Mouse (Mus musculus) neutrophil, adult 59 days (primary cell): ENCODE results near the gene Hipk1. TPM values are rescaled to one million over a fixed set of nuclear protein-coding genes. Genes with fewer than 3 reads are reported as not detected.

ENCODE experiments used
- total RNA-seq, 2 experiments: library from RNA; stranded (reverse); gene quantifications; 1 replicate in 1 of 2; 2 replicates in 1 of 2; pipeline ENCODE4 v1.2.4; 2023

Gene Hipk1
- total RNA-seq = 100 to 1,000 TPM; 392 to 424 TPM

GRCm38 (mm10) chr3:103791230-103792110 is at the start of gene Hipk1:
Hipk1 (minus strand) TSS chr3:103791563.

GRCm38 (mm10) chr3:103832426-103832825 is 41.1 kb upstream of the Hipk1 start, which contains the start of gene Bcl2l15:
Bcl2l15 (plus strand) TSS chr3:103832601.

GRCm38 (mm10) chr3:103808891-103809798 is 17.8 kb upstream of the Hipk1 start, which contains the start of the genes Dclre1b, Ap4b1 and Gm43064:
Dclre1b (minus strand) TSS chr3:103809444.
Ap4b1 (plus strand) TSS chr3:103809520.
Gm43064 (plus strand) TSS chr3:103809573.

GRCm38 (mm10) chr3:103739329-103739728 is 52.0 kb downstream of the Hipk1 start, which contains the start of gene Gm10964:
Gm10964 (plus strand) TSS chr3:103739366.

GRCm38 (mm10) chr3:103737778-103738571 is 53.4 kb downstream of the Hipk1 start, which contains the start of gene Olfml3:
Olfml3 (minus strand) TSS chr3:103738001.

Other genes with a start within 250 kb of the Hipk1 start
- not detected for gene Syt6, start 216.3 kb downstream of the Hipk1 start, total RNA-seq
- 1 to 10 TPM in 1 of 2 experiments, under 1 TPM in 1; 0.33 to 1.2 TPM for gene Atg4a-ps, start 145.5 kb downstream of the Hipk1 start, total RNA-seq
- 1 to 10 TPM; 1.3 to 3.6 TPM for gene Olfml3, start 53.6 kb downstream of the Hipk1 start, total RNA-seq
- gene Gm10964, start 52.2 kb downstream of the Hipk1 start, total RNA-seq = not detected
- 10 to 100 TPM; 59.3 to 61.6 TPM for gene Dclre1b, start 17.9 kb upstream of the Hipk1 start, total RNA-seq
- 10 to 100 TPM; 18.4 to 19.4 TPM for gene Ap4b1, start 18.0 kb upstream of the Hipk1 start, total RNA-seq
- under 1 TPM in 1 of 2 experiments, not detected in 1; 0.24 TPM for gene Gm43064, start 18.0 kb upstream of the Hipk1 start, total RNA-seq
- 1 to 10 TPM in 1 of 2 experiments, under 1 TPM in 1; 0.79 to 2.1 TPM for gene Bcl2l15, start 41.0 kb upstream of the Hipk1 start, total RNA-seq
- 10 to 100 TPM; 58.0 to 66.1 TPM for gene Ptpn22, start 68.2 kb upstream of the Hipk1 start, total RNA-seq
- 10 to 100 TPM; 18.2 to 18.5 TPM for gene Rsbn1, start 122.6 kb upstream of the Hipk1 start, total RNA-seq
- 1 to 10 TPM; 7.8 to 8.7 TPM for gene Phtf1, start 176.5 kb upstream of the Hipk1 start, total RNA-seq